Mouse (Mus musculus): Measurements from ENCODE around the gene Mpig6b. TPM values are rescaled to one million over a fixed set of nuclear protein-coding genes. Genes with fewer than 3 reads are reported as not detected.

Mpig6b gene
- polyA plus RNA-seq, 1 experiment from 2014 or later: 0.84 TPM

Other genes with a start within 250 kb of the Mpig6b start
- gene Stk19, start 229.2 kb downstream of the Mpig6b start, polyA plus RNA-seq (2014; fragmentation: Illumina TruSeq; extraction: RNeasy Lipid Tissue Mini Kit (QIAGEN cat#74804); ENCODE audit: insufficient read depth, low read depth, low replicate concordance): 27.3 TPM
- gene Dxo, start 229.2 kb downstream of the Mpig6b start, polyA plus RNA-seq (2014; fragmentation: Illumina TruSeq; extraction: RNeasy Lipid Tissue Mini Kit (QIAGEN cat#74804); ENCODE audit: insufficient read depth, low read depth, low replicate concordance): 27.5 TPM
- gene Skiv2l, start 216.0 kb downstream of the Mpig6b start, polyA plus RNA-seq (2014; fragmentation: Illumina TruSeq; extraction: RNeasy Lipid Tissue Mini Kit (QIAGEN cat#74804); ENCODE audit: insufficient read depth, low read depth, low replicate concordance): 19.3 TPM
- gene Nelfe, start 215.8 kb downstream of the Mpig6b start, polyA plus RNA-seq (2014; fragmentation: Illumina TruSeq; extraction: RNeasy Lipid Tissue Mini Kit (QIAGEN cat#74804); ENCODE audit: insufficient read depth, low read depth, low replicate concordance): 30.3 TPM
- gene Cfb, start 203.7 kb downstream of the Mpig6b start, polyA plus RNA-seq (2014; fragmentation: Illumina TruSeq; extraction: RNeasy Lipid Tissue Mini Kit (QIAGEN cat#74804); ENCODE audit: insufficient read depth, low read depth, low replicate concordance): 38.7 TPM
- 4.5 TPM for gene Zbtb12, start 186.7 kb downstream of the Mpig6b start, polyA plus RNA-seq (2014; fragmentation: Illumina TruSeq; extraction: RNeasy Lipid Tissue Mini Kit (QIAGEN cat#74804); ENCODE audit: insufficient read depth, low read depth, low replicate concordance)
- not detected for gene Gm20547, start 184.1 kb downstream of the Mpig6b start, polyA plus RNA-seq (2014; fragmentation: Illumina TruSeq; extraction: RNeasy Lipid Tissue Mini Kit (QIAGEN cat#74804); ENCODE audit: insufficient read depth, low read depth, low replicate concordance)
- gene C2, start 167.9 kb downstream of the Mpig6b start, polyA plus RNA-seq (2014; fragmentation: Illumina TruSeq; extraction: RNeasy Lipid Tissue Mini Kit (QIAGEN cat#74804); ENCODE audit: insufficient read depth, low read depth, low replicate concordance): 24.6 TPM
- 39.7 TPM for gene Ehmt2, start 167.7 kb downstream of the Mpig6b start, polyA plus RNA-seq (2014; fragmentation: Illumina TruSeq; extraction: RNeasy Lipid Tissue Mini Kit (QIAGEN cat#74804); ENCODE audit: insufficient read depth, low read depth, low replicate concordance)
- 9.2 TPM for gene Slc44a4, start 151.7 kb downstream of the Mpig6b start, polyA plus RNA-seq (2014; fragmentation: Illumina TruSeq; extraction: RNeasy Lipid Tissue Mini Kit (QIAGEN cat#74804); ENCODE audit: insufficient read depth, low read depth, low replicate concordance)
- 22.0 TPM for gene Neu1, start 134.9 kb downstream of the Mpig6b start, polyA plus RNA-seq (2014; fragmentation: Illumina TruSeq; extraction: RNeasy Lipid Tissue Mini Kit (QIAGEN cat#74804); ENCODE audit: insufficient read depth, low read depth, low replicate concordance)
- gene Hspa1b, start 106.9 kb downstream of the Mpig6b start, polyA plus RNA-seq (2014; fragmentation: Illumina TruSeq; extraction: RNeasy Lipid Tissue Mini Kit (QIAGEN cat#74804); ENCODE audit: insufficient read depth, low read depth, low replicate concordance): 18.0 TPM
- gene Gm20481, start 96.3 kb downstream of the Mpig6b start, polyA plus RNA-seq (2014; fragmentation: Illumina TruSeq; extraction: RNeasy Lipid Tissue Mini Kit (QIAGEN cat#74804); ENCODE audit: insufficient read depth, low read depth, low replicate concordance): not detected
- gene Hspa1a, start 94.0 kb downstream of the Mpig6b start, polyA plus RNA-seq (2014; fragmentation: Illumina TruSeq; extraction: RNeasy Lipid Tissue Mini Kit (QIAGEN cat#74804); ENCODE audit: insufficient read depth, low read depth, low replicate concordance): 15.5 TPM
- 1.2 TPM for gene Hspa1l, start 93.5 kb downstream of the Mpig6b start, polyA plus RNA-seq (2014; fragmentation: Illumina TruSeq; extraction: RNeasy Lipid Tissue Mini Kit (QIAGEN cat#74804); ENCODE audit: insufficient read depth, low read depth, low replicate concordance)
- gene Lsm2, start 84.3 kb downstream of the Mpig6b start, polyA plus RNA-seq (2014; fragmentation: Illumina TruSeq; extraction: RNeasy Lipid Tissue Mini Kit (QIAGEN cat#74804); ENCODE audit: insufficient read depth, low read depth, low replicate concordance): 34.0 TPM
- gene Vars, start 65.2 kb downstream of the Mpig6b start, polyA plus RNA-seq (2014; fragmentation: Illumina TruSeq; extraction: RNeasy Lipid Tissue Mini Kit (QIAGEN cat#74804); ENCODE audit: insufficient read depth, low read depth, low replicate concordance): 25.7 TPM
- 0.74 TPM for gene Vwa7, start 49.6 kb downstream of the Mpig6b start, polyA plus RNA-seq (2014; fragmentation: Illumina TruSeq; extraction: RNeasy Lipid Tissue Mini Kit (QIAGEN cat#74804); ENCODE audit: insufficient read depth, low read depth, low replicate concordance)
- 1.3 TPM for gene Sapcd1, start 38.2 kb downstream of the Mpig6b start, polyA plus RNA-seq (2014; fragmentation: Illumina TruSeq; extraction: RNeasy Lipid Tissue Mini Kit (QIAGEN cat#74804); ENCODE audit: insufficient read depth, low read depth, low replicate concordance)
- gene Msh5, start 19.4 kb downstream of the Mpig6b start, polyA plus RNA-seq (2014; fragmentation: Illumina TruSeq; extraction: RNeasy Lipid Tissue Mini Kit (QIAGEN cat#74804); ENCODE audit: insufficient read depth, low read depth, low replicate concordance): 3.1 TPM
- gene Clic1, start 16.2 kb downstream of the Mpig6b start, polyA plus RNA-seq (2014; fragmentation: Illumina TruSeq; extraction: RNeasy Lipid Tissue Mini Kit (QIAGEN cat#74804); ENCODE audit: insufficient read depth, low read depth, low replicate concordance): 242 TPM
- gene Ddah2, start 7.1 kb downstream of the Mpig6b start, polyA plus RNA-seq (2014; fragmentation: Illumina TruSeq; extraction: RNeasy Lipid Tissue Mini Kit (QIAGEN cat#74804); ENCODE audit: insufficient read depth, low read depth, low replicate concordance): 99.2 TPM
- gene Ly6g6c, start 796 bp downstream of the Mpig6b start, polyA plus RNA-seq (2014; fragmentation: Illumina TruSeq; extraction: RNeasy Lipid Tissue Mini Kit (QIAGEN cat#74804); ENCODE audit: insufficient read depth, low read depth, low replicate concordance): 2.4 TPM
- 1.4 TPM for gene Ly6g6e, start 10.7 kb upstream of the Mpig6b start, polyA plus RNA-seq (2014; fragmentation: Illumina TruSeq; extraction: RNeasy Lipid Tissue Mini Kit (QIAGEN cat#74804); ENCODE audit: insufficient read depth, low read depth, low replicate concordance)
- 13.1 TPM for gene Ly6g6d, start 11.9 kb upstream of the Mpig6b start, polyA plus RNA-seq (2014; fragmentation: Illumina TruSeq; extraction: RNeasy Lipid Tissue Mini Kit (QIAGEN cat#74804); ENCODE audit: insufficient read depth, low read depth, low replicate concordance)
- not detected for gene Ly6g6f, start 19.4 kb upstream of the Mpig6b start, polyA plus RNA-seq (2014; fragmentation: Illumina TruSeq; extraction: RNeasy Lipid Tissue Mini Kit (QIAGEN cat#74804); ENCODE audit: insufficient read depth, low read depth, low replicate concordance)
- gene Abhd16a, start 23.1 kb upstream of the Mpig6b start, polyA plus RNA-seq (2014; fragmentation: Illumina TruSeq; extraction: RNeasy Lipid Tissue Mini Kit (QIAGEN cat#74804); ENCODE audit: insufficient read depth, low read depth, low replicate concordance): 72.3 TPM
- gene Ly6g5c, start 42.1 kb upstream of the Mpig6b start, polyA plus RNA-seq (2014; fragmentation: Illumina TruSeq; extraction: RNeasy Lipid Tissue Mini Kit (QIAGEN cat#74804); ENCODE audit: insufficient read depth, low read depth, low replicate concordance): not detected
- gene Ly6g5b, start 49.2 kb upstream of the Mpig6b start, polyA plus RNA-seq (2014; fragmentation: Illumina TruSeq; extraction: RNeasy Lipid Tissue Mini Kit (QIAGEN cat#74804); ENCODE audit: insufficient read depth, low read depth, low replicate concordance): 0.55 TPM
- gene Gpank1, start 55.3 kb upstream of the Mpig6b start, polyA plus RNA-seq (2014; fragmentation: Illumina TruSeq; extraction: RNeasy Lipid Tissue Mini Kit (QIAGEN cat#74804); ENCODE audit: insufficient read depth, low read depth, low replicate concordance): 23.7 TPM
- 116 TPM for gene Csnk2b, start 55.9 kb upstream of the Mpig6b start, polyA plus RNA-seq (2014; fragmentation: Illumina TruSeq; extraction: RNeasy Lipid Tissue Mini Kit (QIAGEN cat#74804); ENCODE audit: insufficient read depth, low read depth, low replicate concordance)
- 11.1 TPM for gene D17H6S53E, start 60.2 kb upstream of the Mpig6b start, polyA plus RNA-seq (2014; fragmentation: Illumina TruSeq; extraction: RNeasy Lipid Tissue Mini Kit (QIAGEN cat#74804); ENCODE audit: insufficient read depth, low read depth, low replicate concordance)
- gene Apom, start 65.9 kb upstream of the Mpig6b start, polyA plus RNA-seq (2014; fragmentation: Illumina TruSeq; extraction: RNeasy Lipid Tissue Mini Kit (QIAGEN cat#74804); ENCODE audit: insufficient read depth, low read depth, low replicate concordance): not detected
- 66.8 TPM for gene Bag6, start 69.0 kb upstream of the Mpig6b start, polyA plus RNA-seq (2014; fragmentation: Illumina TruSeq; extraction: RNeasy Lipid Tissue Mini Kit (QIAGEN cat#74804); ENCODE audit: insufficient read depth, low read depth, low replicate concordance)
- 149 TPM for gene Prrc2a, start 98.7 kb upstream of the Mpig6b start, polyA plus RNA-seq (2014; fragmentation: Illumina TruSeq; extraction: RNeasy Lipid Tissue Mini Kit (QIAGEN cat#74804); ENCODE audit: insufficient read depth, low read depth, low replicate concordance)
- 14.2 TPM for gene Aif1, start 109.9 kb upstream of the Mpig6b start, polyA plus RNA-seq (2014; fragmentation: Illumina TruSeq; extraction: RNeasy Lipid Tissue Mini Kit (QIAGEN cat#74804); ENCODE audit: insufficient read depth, low read depth, low replicate concordance)
- gene Lst1, start 122.3 kb upstream of the Mpig6b start, polyA plus RNA-seq (2014; fragmentation: Illumina TruSeq; extraction: RNeasy Lipid Tissue Mini Kit (QIAGEN cat#74804); ENCODE audit: insufficient read depth, low read depth, low replicate concordance): 56.7 TPM
- 46.6 TPM for gene Ltb, start 128.3 kb upstream of the Mpig6b start, polyA plus RNA-seq (2014; fragmentation: Illumina TruSeq; extraction: RNeasy Lipid Tissue Mini Kit (QIAGEN cat#74804); ENCODE audit: insufficient read depth, low read depth, low replicate concordance)
- 1.2 TPM for gene Tnf, start 135.8 kb upstream of the Mpig6b start, polyA plus RNA-seq (2014; fragmentation: Illumina TruSeq; extraction: RNeasy Lipid Tissue Mini Kit (QIAGEN cat#74804); ENCODE audit: insufficient read depth, low read depth, low replicate concordance)
- 0.62 TPM for gene Lta, start 139.2 kb upstream of the Mpig6b start, polyA plus RNA-seq (2014; fragmentation: Illumina TruSeq; extraction: RNeasy Lipid Tissue Mini Kit (QIAGEN cat#74804); ENCODE audit: insufficient read depth, low read depth, low replicate concordance)
- not detected for gene Gm16181, start 154.7 kb upstream of the Mpig6b start, polyA plus RNA-seq (2014; fragmentation: Illumina TruSeq; extraction: RNeasy Lipid Tissue Mini Kit (QIAGEN cat#74804); ENCODE audit: insufficient read depth, low read depth, low replicate concordance)
- gene Atp6v1g2, start 167.5 kb upstream of the Mpig6b start, polyA plus RNA-seq (2014; fragmentation: Illumina TruSeq; extraction: RNeasy Lipid Tissue Mini Kit (QIAGEN cat#74804); ENCODE audit: insufficient read depth, low read depth, low replicate concordance): 3.0 TPM
- 13.6 TPM for gene Nfkbil1, start 169.6 kb upstream of the Mpig6b start, polyA plus RNA-seq (2014; fragmentation: Illumina TruSeq; extraction: RNeasy Lipid Tissue Mini Kit (QIAGEN cat#74804); ENCODE audit: insufficient read depth, low read depth, low replicate concordance)
- 120 TPM for gene Ddx39b, start 175.6 kb upstream of the Mpig6b start, polyA plus RNA-seq (2014; fragmentation: Illumina TruSeq; extraction: RNeasy Lipid Tissue Mini Kit (QIAGEN cat#74804); ENCODE audit: insufficient read depth, low read depth, low replicate concordance)
- gene H2-D1, start 196.5 kb upstream of the Mpig6b start, polyA plus RNA-seq (2014; fragmentation: Illumina TruSeq; extraction: RNeasy Lipid Tissue Mini Kit (QIAGEN cat#74804); ENCODE audit: insufficient read depth, low read depth, low replicate concordance): 887 TPM

Measured in lung, adult 10 weeks (tissue).